In the genomic region with DNA sequence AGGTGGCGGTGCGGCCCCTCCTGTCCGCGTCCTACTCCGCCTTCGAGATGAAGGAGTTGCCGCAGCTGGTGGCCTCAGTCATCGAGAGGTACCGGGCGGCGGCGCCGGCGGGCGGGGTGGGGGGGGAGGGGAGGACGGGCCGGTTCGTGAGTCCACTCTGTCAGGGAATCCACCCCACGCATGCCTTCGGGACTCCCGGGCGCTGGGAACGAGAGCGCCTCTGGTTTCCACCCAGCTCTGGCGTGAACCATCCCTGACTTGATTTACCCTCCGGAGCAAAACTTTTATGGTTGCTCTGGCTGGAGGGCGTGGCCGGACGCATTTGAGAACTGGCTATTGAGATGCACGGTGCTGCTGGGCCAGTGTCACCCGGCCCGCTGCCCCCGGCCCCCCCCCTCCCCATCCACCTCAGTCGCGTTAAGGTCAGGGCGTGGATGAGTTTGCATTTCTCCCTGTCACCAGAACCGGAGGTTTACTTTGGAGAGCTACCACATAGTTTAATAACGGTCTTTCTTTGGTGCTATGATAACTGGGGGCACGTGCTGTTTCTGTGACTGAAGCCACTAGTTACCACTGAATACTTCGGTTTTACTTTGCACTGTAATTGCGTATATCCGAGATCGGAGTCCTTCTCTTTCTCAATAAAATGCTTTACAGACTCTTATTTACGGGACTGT, we compare ENCODE assay signal across 8 mouse cellular contexts. TPM values are rescaled to one million over a fixed set of nuclear protein-coding genes. Genes with fewer than 3 reads are reported as not detected.
DNase-seq lines count a peak whose midpoint lies in the region; ATAC-seq and TF ChIP-seq lines count a peak whose summit lies in the region.

No protein-coding gene starts in this region.

- H3K9ac ChIP-seq in heart, embryonic 15.5 days, result peak overlapping the region; percentile 83
- peak overlapping the region; percentile 85 for H3K9ac ChIP-seq in midbrain, embryonic 14.5 days (replicated peaks; ENCODE audit: low read length)

- TF ChIP-seq CTCF in G1E (IDR thresholded peaks at IDR 0.05; ENCODE audit: low read depth, low read length), result no peak

- ATAC-seq in heart, embryonic 15.5 days (replicated peaks; ENCODE audit: insufficient number of reproducible peaks, insufficient read depth, low FRiP score, low read depth), result peak; percentile 32
- ATAC-seq in G1E (ENCODE audit: extremely low read depth, insufficient number of reproducible peaks, low FRiP score, poor library complexity, severe bottlenecking), result peak; percentile 38
- peak; percentile 70; the same call in 1 of the 2 replicates for ATAC-seq in midbrain, embryonic 14.5 days (ENCODE audit: low FRiP score, low TSS enrichment)

- DNase-seq in heart, adult 8-10 months (ENCODE audit: low spot score), result no peak
- DNase-seq in G1E (ENCODE audit: low spot score), result peak; percentile 61
- DNase-seq in forebrain, embryonic 10.5 days (ENCODE audit: extremely low spot score, low spot score), result no peak
- no peak for DNase-seq in limb, embryonic 10.5 days (ENCODE audit: low spot score)
- DNase-seq in midbrain, embryonic 14.5 days, result no peak
- DNase-seq in ovary, postnatal 10 days (ENCODE audit: low spot score), result no peak
- no peak for DNase-seq in natural killer cell, adult 2 months (ENCODE audit: low spot score in 2 of 2)

- peaks cover 27% of the 10 kb centered on the region for H3K4me1 ChIP-seq in heart, embryonic 15.5 days (replicated peaks)
- peaks cover 44% of the 10 kb centered on the region for H3K4me1 ChIP-seq in G1E (ENCODE audit: insufficient read depth, low read depth, low read length)
- peaks cover 28% of the 10 kb centered on the region for H3K4me1 ChIP-seq in forebrain, embryonic 10.5 days
- H3K4me1 ChIP-seq in limb, embryonic 10.5 days, result peaks cover 18% of the 10 kb centered on the region
- peaks cover 16% of the 10 kb centered on the region for H3K4me1 ChIP-seq in midbrain, embryonic 14.5 days (ENCODE audit: control insufficient read depth, insufficient read depth, low read length)

- H3K27me3 ChIP-seq in heart, embryonic 15.5 days, result no peaks in the 10 kb centered on the region
- H3K27me3 ChIP-seq in G1E (ENCODE audit: insufficient read depth, low read length), result no peaks in the 10 kb centered on the region
- H3K27me3 ChIP-seq in forebrain, embryonic 10.5 days (ENCODE audit: poor library complexity, severe bottlenecking), result no peaks in the 10 kb centered on the region
- H3K27me3 ChIP-seq in limb, embryonic 10.5 days (ENCODE audit: low read depth, poor library complexity, severe bottlenecking), result no peaks in the 10 kb centered on the region
- H3K27me3 ChIP-seq in midbrain, embryonic 14.5 days (ENCODE audit: control insufficient read depth, insufficient read depth, low read length), result no peaks in the 10 kb centered on the region

- WGBS in heart, embryonic 15.5 days, result 2% methylated on average over 40 of the region's 44 CpGs
- WGBS in forebrain, embryonic 10.5 days, result 4% methylated on average over 44 of the region's 44 CpGs
- WGBS in limb, embryonic 10.5 days, result 3% methylated on average over 44 of the region's 44 CpGs
- 4% methylated on average over 44 of the region's 44 CpGs for WGBS in midbrain, embryonic 14.5 days

- H3K9me3 ChIP-seq in heart, embryonic 15.5 days (replicated peaks), result no peaks in the 10 kb centered on the region
- no peaks in the 10 kb centered on the region for H3K9me3 ChIP-seq in G1E (replicated peaks)
- no peaks in the 10 kb centered on the region for H3K9me3 ChIP-seq in forebrain, embryonic 10.5 days
- H3K9me3 ChIP-seq in limb, embryonic 10.5 days (replicated peaks), result no peaks in the 10 kb centered on the region
- no peaks in the 10 kb centered on the region for H3K9me3 ChIP-seq in midbrain, embryonic 14.5 days (ENCODE audit: control insufficient read depth, low read length)

- peak overlapping the region; percentile 80 for H3K27ac ChIP-seq in heart, embryonic 15.5 days
- peak overlapping the region; percentile 91 for H3K27ac ChIP-seq in forebrain, embryonic 10.5 days
- H3K27ac ChIP-seq in limb, embryonic 10.5 days, result peak overlapping the region; percentile 90
- peak overlapping the region; percentile 78 for H3K27ac ChIP-seq in midbrain, embryonic 14.5 days (replicated peaks; ENCODE audit: low read depth, low read length)

- peak overlapping the region; percentile 92 for H3K4me2 ChIP-seq in heart, embryonic 15.5 days
- H3K4me2 ChIP-seq in midbrain, embryonic 14.5 days (ENCODE audit: low read length), result peak overlapping the region; percentile 92

- peak overlapping the region; percentile 88 for H3K4me3 ChIP-seq in heart, embryonic 15.5 days
- H3K4me3 ChIP-seq in G1E (ENCODE audit: low read depth, low read length), result peak overlapping the region; percentile 84
- H3K4me3 ChIP-seq in forebrain, embryonic 10.5 days, result peak overlapping the region; percentile 95
- peak overlapping the region; percentile 92 for H3K4me3 ChIP-seq in limb, embryonic 10.5 days
- H3K4me3 ChIP-seq in midbrain, embryonic 14.5 days (replicated peaks; ENCODE audit: low read depth, low read length), result peak overlapping the region; percentile 83

- peaks cover 12% of the 10 kb centered on the region; the same call in 1 of the 2 replicates for H3K36me3 ChIP-seq in heart, embryonic 15.5 days
- peaks cover 53% of the 10 kb centered on the region for H3K36me3 ChIP-seq in G1E (replicated peaks)
- H3K36me3 ChIP-seq in forebrain, embryonic 10.5 days (replicated peaks), result peaks cover 24% of the 10 kb centered on the region
- peaks cover 26% of the 10 kb centered on the region for H3K36me3 ChIP-seq in limb, embryonic 10.5 days
- peaks cover 20% of the 10 kb centered on the region for H3K36me3 ChIP-seq in midbrain, embryonic 14.5 days (ENCODE audit: control insufficient read depth, insufficient read depth, low read length)

RNA-seq across cellular contexts. Expression of a gene that starts 28.5 kb away (rescaled TPM):
- polyA plus RNA-seq in heart, embryonic 15.5 days (2015; fragmentation: Nextera tagmentation; extraction: Ambion mirVana), result 49.1 and 65.6 TPM in 2 replicates
- total RNA-seq in heart, adult 8-10 months (2022), result 100 to 1,000 TPM; 103 to 136 (median 112) TPM
- total RNA-seq in G1E (2014; fragmentation: Nextera tagmentation), result 386 and 393 TPM in 2 replicates
- 62.2 and 68.1 TPM in 2 replicates for total RNA-seq in G1E (2017)
- polyA plus RNA-seq in G1E (2012), result 67.8 and 132 TPM in 2 replicates
- polyA plus RNA-seq in forebrain, embryonic 10.5 days (2016; fragmentation: Nextera tagmentation; extraction: Ambion mirVana), result 57.4 and 63.4 TPM in 2 replicates
- 69.7 and 74.4 TPM in 2 replicates for polyA plus RNA-seq in limb, embryonic 10.5 days (2016; fragmentation: Nextera tagmentation; extraction: Ambion mirVana)
- polyA plus RNA-seq in midbrain, embryonic 14.5 days (2014; fragmentation: Nextera tagmentation; extraction: Ambion mirVana), result 83.3 and 97.3 TPM in 2 replicates

RNA-seq across cellular contexts. Expression of a gene that starts 28.5 kb away (rescaled TPM):
- 35.4 and 40.1 TPM in 2 replicates for polyA plus RNA-seq in heart, embryonic 15.5 days (2015; fragmentation: Nextera tagmentation; extraction: Ambion mirVana)
- 10 to 100 TPM; 44.8 to 58.9 (median 48.6) TPM for total RNA-seq in heart, adult 8-10 months (2022)
- 21.4 and 26.9 TPM in 2 replicates for total RNA-seq in G1E (2014; fragmentation: Nextera tagmentation)
- 20.3 and 20.8 TPM in 2 replicates for total RNA-seq in G1E (2017)
- 5.3 and 9.4 TPM in 2 replicates for polyA plus RNA-seq in G1E (2012)
- polyA plus RNA-seq in forebrain, embryonic 10.5 days (2016; fragmentation: Nextera tagmentation; extraction: Ambion mirVana), result 33.4 and 36.2 TPM in 2 replicates
- polyA plus RNA-seq in limb, embryonic 10.5 days (2016; fragmentation: Nextera tagmentation; extraction: Ambion mirVana), result 32.1 and 32.2 TPM in 2 replicates
- 33.5 and 35.2 TPM in 2 replicates for polyA plus RNA-seq in midbrain, embryonic 14.5 days (2014; fragmentation: Nextera tagmentation; extraction: Ambion mirVana)

RNA-seq across cellular contexts. Expression of a gene that starts 28.5 kb away (rescaled TPM):
- polyA plus RNA-seq in heart, embryonic 15.5 days (2015; fragmentation: Nextera tagmentation; extraction: Ambion mirVana), result 59.4 and 78.8 TPM in 2 replicates
- 10 to 100 TPM; 24.7 to 32.0 (median 29.1) TPM for total RNA-seq in heart, adult 8-10 months (2022)
- total RNA-seq in G1E (2014; fragmentation: Nextera tagmentation) (60.7 and 78.4 TPM in 2 replicates), G1E (2017) (65.6 and 75.9 TPM in 2 replicates)
- 68.6 and 97.0 TPM in 2 replicates for polyA plus RNA-seq in G1E (2012)
- polyA plus RNA-seq in forebrain, embryonic 10.5 days (2016; fragmentation: Nextera tagmentation; extraction: Ambion mirVana), result 186 and 195 TPM in 2 replicates
- polyA plus RNA-seq in limb, embryonic 10.5 days (2016; fragmentation: Nextera tagmentation; extraction: Ambion mirVana), result 178 and 236 TPM in 2 replicates
- polyA plus RNA-seq in midbrain, embryonic 14.5 days (2014; fragmentation: Nextera tagmentation; extraction: Ambion mirVana), result 76.5 and 81.1 TPM in 2 replicates
